Mouse (Mus musculus): ENCODE measurements at regions not wholly inside any gene's neighbourhood (a gene's known extent, or its start where the extent isn't known, plus 50 kb on each side); places are given as distances from the start of the nearest gene placed in this dataset.

DNA sequence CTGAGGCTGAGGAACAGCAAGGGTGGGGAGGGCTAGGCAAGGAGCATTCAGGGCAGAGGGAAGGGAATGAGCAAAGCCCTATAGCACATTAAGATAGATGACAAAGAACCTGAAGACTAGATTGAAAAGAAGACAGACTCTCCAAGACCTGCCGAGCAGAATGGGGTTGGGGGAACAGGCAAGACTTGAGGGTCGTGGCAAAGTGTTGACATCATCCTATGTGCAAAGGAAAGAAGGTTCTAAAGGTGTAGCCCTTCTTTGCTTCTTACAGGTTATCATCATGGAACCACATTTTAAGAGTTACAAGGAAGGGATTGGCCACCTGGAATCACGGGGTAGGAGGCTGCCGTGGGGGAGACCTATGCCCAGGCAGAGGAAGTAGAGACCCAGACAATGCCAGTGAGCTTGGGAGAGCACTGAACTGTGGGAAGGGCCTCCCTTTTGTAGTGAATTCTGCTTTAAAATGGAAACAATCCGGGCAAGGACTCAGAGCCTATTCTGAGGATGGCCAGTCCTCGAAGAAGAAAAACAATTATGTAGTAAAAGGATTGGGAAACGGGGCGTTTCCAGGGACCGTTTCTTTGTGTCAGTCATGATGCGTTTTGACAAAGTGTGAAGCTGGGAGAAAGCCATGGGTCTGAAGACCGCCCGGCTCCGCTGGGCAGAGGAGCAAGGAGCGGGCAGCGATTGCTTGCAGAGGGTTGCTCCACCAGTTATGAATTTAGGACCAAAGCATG is 55.5 kb upstream of the Cox10 start:
- no peak for DNase-seq

Data from kidney, adult 8-10 months (tissue).